Mouse (Mus musculus) kidney, embryonic 14.5 days (tissue): ENCODE data around the gene Chrna4. TPM values are rescaled to one million over a fixed set of nuclear protein-coding genes. Genes with fewer than 3 reads are reported as not detected.

ENCODE experiments used
- ATAC-seq: fragments of 200-750 bp; cut with Nextera tagmentation; 2 replicates; pipeline ENCODE4 v1.8.0; 2017; ENCODE audit warnings: moderate number of reproducible peaks, mild to moderate bottlenecking, moderate TSS enrichment, moderate library complexity; ENCODE audit not compliant: low FRiP score, low TSS enrichment
- H3K27ac ChIP-seq: fragments of 300-500 bp; sonication (generic); 2 replicates; pipeline ENCODE4 v1.5.1; 2014; ENCODE audit warnings: low read depth, mild to moderate bottlenecking, low read length, moderate library complexity, mixed read lengths
- H3K27me3 ChIP-seq: fragments of 300-500 bp; sonication (generic); 2 replicates; pipeline ENCODE4 v1.6.1; 2014; ENCODE audit warnings: mild to moderate bottlenecking, low read length; ENCODE audit not compliant: control insufficient read depth, insufficient read depth
- H3K36me3 ChIP-seq: fragments of 300-500 bp; sonication (generic); 2 replicates; pipeline ENCODE4 v1.6.1; 2014; ENCODE audit warnings: low read length, mixed read lengths; ENCODE audit not compliant: control insufficient read depth, insufficient read depth
- H3K4me1 ChIP-seq: fragments of 300-500 bp; sonication (generic); 2 replicates; pipeline ENCODE4 v1.6.1; 2014; ENCODE audit warnings: low read length, mixed read lengths; ENCODE audit not compliant: control insufficient read depth, insufficient read depth
- H3K4me2 ChIP-seq: fragments of 300-500 bp; sonication (generic); replicated peaks from 2 replicates; pipeline ENCODE4 v1.6.1; 2014; ENCODE audit warnings: low read depth, mild to moderate bottlenecking, low read length
- H3K4me3 ChIP-seq: fragments of 300-500 bp; sonication (generic); 2 replicates; pipeline ENCODE4 v1.5.1; 2014; ENCODE audit warnings: mild to moderate bottlenecking, low read length
- H3K9ac ChIP-seq: fragments of 300-500 bp; sonication (generic); 2 replicates; pipeline ENCODE4 v1.6.1; 2014; ENCODE audit warnings: low read depth, mild to moderate bottlenecking, low read length, moderate library complexity
- H3K9me3 ChIP-seq: fragments of 300-500 bp; sonication (generic); 2 replicates; pipeline ENCODE4 v1.6.1; 2016; ENCODE audit warnings: low read length; ENCODE audit not compliant: control insufficient read depth
- WGBS: fragments of 180-500 bp; shearing (Covaris S2); extraction: QIAGEN DNeasy Blood & Tissue Kit; methylation state at CpG from one replicate; pipeline ENCODE4 v1.1.7; 2014; 5-methylcytosine and 5-hydroxymethylcytosine counted together
- polyA plus RNA-seq: library from polyadenylated mRNA; unstranded; fragments of >200 nt; fragmentation: Nextera tagmentation; extraction: Ambion mirVana; gene quantifications from 2 replicates; pipeline ENCODE4 v1.2.1, GENCODE M21; 2014

Gene Chrna4
- polyA plus RNA-seq, 1 experiment from 2014 or later = 3.8 TPM

GRCm38 (mm10) chr2:181048252-181048945 lies 5.1 kb upstream of the Chrna4 start:
- WGBS = 54% methylated on average over 7 of the region's 7 CpGs
- Histone ChIP-seq H3K27me3 (no peaks in the 10 kb centered on the region; the same call in 1 of the 2 replicates), H3K9ac (no peak overlapping the region), H3K36me3 (no peaks in the 10 kb centered on the region), H3K4me2 (no peak overlapping the region), H3K27ac (no peak overlapping the region), H3K4me3 (no peak overlapping the region), H3K9me3 (no peaks in the 10 kb centered on the region), H3K4me1 (no peaks in the 10 kb centered on the region)
- no peak for ATAC-seq

- H3K4me2 ChIP-seq = no peak overlapping the region
- H3K4me3 ChIP-seq = no peak overlapping the region
- 19% methylated on average over 3 of the region's 3 CpGs for WGBS
- H3K9me3 ChIP-seq = no peaks in the 10 kb centered on the region
- H3K27ac ChIP-seq = no peak overlapping the region
- H3K36me3 ChIP-seq = no peaks in the 10 kb centered on the region
- ATAC-seq = no peak
- H3K4me1 ChIP-seq = peaks cover 3% of the 10 kb centered on the region; the same call in 1 of the 2 replicates
- H3K27me3 ChIP-seq = peaks cover 20% of the 10 kb centered on the region
- no peak overlapping the region; the same call in 1 of the 2 replicates for H3K9ac ChIP-seq
Measured at GRCm38 (mm10) chr2:181044001-181044400, 655 bp upstream of the Chrna4 start.

- Histone ChIP-seq H3K4me3 (no peak overlapping the region), H3K9ac (no peak overlapping the region), H3K36me3 (no peaks in the 10 kb centered on the region), H3K4me2 (no peak overlapping the region), H3K9me3 (no peaks in the 10 kb centered on the region), H3K4me1 (peaks cover 9% of the 10 kb centered on the region), H3K27me3 (peaks cover 31% of the 10 kb centered on the region), H3K27ac (no peak overlapping the region)
- ATAC-seq = no peak
Measured at GRCm38 (mm10) chr2:181042376-181042775, 970 bp downstream of the Chrna4 start.

GRCm38 (mm10) chr2:181041941-181042340 lies 1.4 kb downstream of the Chrna4 start:
- no peak for ATAC-seq
- Histone ChIP-seq H3K36me3 (no peaks in the 10 kb centered on the region), H3K27ac (no peak overlapping the region), H3K9ac (no peak overlapping the region), H3K4me2 (no peak overlapping the region), H3K9me3 (no peaks in the 10 kb centered on the region), H3K4me3 (no peak overlapping the region), H3K4me1 (peaks cover 9% of the 10 kb centered on the region), H3K27me3 (peaks cover 31% of the 10 kb centered on the region)
- 8% methylated on average over 7 of the region's 7 CpGs for WGBS

- ATAC-seq = no peak; the same call in 1 of the 2 replicates
- peak overlapping the region; percentile 50 for H3K4me3 ChIP-seq
- no peaks in the 10 kb centered on the region for H3K36me3 ChIP-seq
- H3K9me3 ChIP-seq = no peaks in the 10 kb centered on the region
- peaks cover 9% of the 10 kb centered on the region for H3K4me1 ChIP-seq
- H3K27me3 ChIP-seq = peaks cover 31% of the 10 kb centered on the region
- H3K9ac ChIP-seq = peak overlapping the region; percentile 59
- H3K27ac ChIP-seq = no peak overlapping the region
- H3K4me2 ChIP-seq = peak overlapping the region; percentile 78
- WGBS = 1% methylated on average over 14 of the region's 16 CpGs
Measured at GRCm38 (mm10) chr2:181039356-181039680, 4.0 kb downstream of the Chrna4 start.

GRCm38 (mm10) chr2:181038644-181039355 lies 4.5 kb downstream of the Chrna4 start:
- Histone ChIP-seq H3K9ac (peak overlapping the region; percentile 59), H3K4me3 (peak overlapping the region; percentile 50), H3K36me3 (no peaks in the 10 kb centered on the region), H3K4me1 (peaks cover 9% of the 10 kb centered on the region), H3K9me3 (no peaks in the 10 kb centered on the region), H3K27ac (no peak overlapping the region), H3K4me2 (peak overlapping the region; percentile 78), H3K27me3 (peaks cover 31% of the 10 kb centered on the region)
- WGBS = under 1% methylated on average over 60 of the region's 63 CpGs
- peak; percentile 65 for ATAC-seq

- no peaks in the 10 kb centered on the region for H3K36me3 ChIP-seq
- H3K4me2 ChIP-seq = no peak overlapping the region
- H3K4me1 ChIP-seq = peaks cover 9% of the 10 kb centered on the region
- WGBS = 79% methylated on average over 6 of the region's 6 CpGs
- H3K4me3 ChIP-seq = no peak overlapping the region
- peaks cover 31% of the 10 kb centered on the region for H3K27me3 ChIP-seq
- no peak for ATAC-seq
- no peak overlapping the region for H3K9ac ChIP-seq
- no peak overlapping the region for H3K27ac ChIP-seq
- no peaks in the 10 kb centered on the region for H3K9me3 ChIP-seq
Measured at GRCm38 (mm10) chr2:181036561-181036960, 6.8 kb downstream of the Chrna4 start.

GRCm38 (mm10) chr2:181035186-181035585 lies 8.2 kb downstream of the Chrna4 start:
- no peak overlapping the region for H3K4me2 ChIP-seq
- 86% methylated on average over 7 of the region's 7 CpGs for WGBS
- H3K27me3 ChIP-seq = peaks cover 21% of the 10 kb centered on the region
- no peak overlapping the region for H3K4me3 ChIP-seq
- H3K4me1 ChIP-seq = peaks cover 9% of the 10 kb centered on the region
- no peaks in the 10 kb centered on the region for H3K36me3 ChIP-seq
- H3K27ac ChIP-seq = no peak overlapping the region
- H3K9me3 ChIP-seq = no peaks in the 10 kb centered on the region
- ATAC-seq = no peak
- no peak overlapping the region for H3K9ac ChIP-seq

- no peak for ATAC-seq
- no peak overlapping the region for H3K9ac ChIP-seq
- 67% methylated on average over 6 of the region's 6 CpGs for WGBS
- H3K4me1 ChIP-seq = peaks cover 4% of the 10 kb centered on the region; the same call in 1 of the 2 replicates
- H3K36me3 ChIP-seq = no peaks in the 10 kb centered on the region
- H3K27ac ChIP-seq = no peak overlapping the region
- H3K4me3 ChIP-seq = no peak overlapping the region
- H3K9me3 ChIP-seq = no peaks in the 10 kb centered on the region
- peaks cover 8% of the 10 kb centered on the region for H3K27me3 ChIP-seq
- H3K4me2 ChIP-seq = no peak overlapping the region
Measured at GRCm38 (mm10) chr2:181033310-181033709, 10.0 kb downstream of the Chrna4 start.
